20 mouse cellular contexts compared by ENCODE assay signal in genomic region chr15:27748739-27749138, GRCm38 (mm10).
"Had no signal": no experiment of that assay in that cellular context is flagged by ENCODE, and none has a peak within 500 bp of the region (broad histone marks: within the 10 kb centered on the region; RNA-seq: fewer than 3 reads in every experiment).

No protein-coding gene starts in this region.

- ATAC-seq: intestine, embryonic 15.5 days; liver, postnatal 0 days; lung, postnatal 0 days; midbrain, embryonic 15.5 days had no signal

- H3K27ac ChIP-seq: intestine, embryonic 15.5 days; kidney, postnatal 0 days; limb, embryonic 12.5 days; limb, embryonic 15.5 days; liver, embryonic 14.5 days; midbrain, embryonic 15.5 days; neural tube, embryonic 12.5 days; neural tube, embryonic 15.5 days; stomach, postnatal 0 days had no signal

- H3K9ac ChIP-seq: intestine, embryonic 15.5 days; limb, embryonic 12.5 days; limb, embryonic 15.5 days; liver, embryonic 14.5 days; liver, postnatal 0 days; lung, embryonic 14.5 days; midbrain, embryonic 15.5 days; neural tube, embryonic 12.5 days; neural tube, embryonic 15.5 days had no signal

- H3K4me3 ChIP-seq: intestine, embryonic 15.5 days; limb, embryonic 12.5 days; limb, embryonic 15.5 days; midbrain, embryonic 15.5 days; neural tube, embryonic 12.5 days; neural tube, embryonic 15.5 days had no signal

- H3K9me3 ChIP-seq: intestine, embryonic 15.5 days; limb, embryonic 12.5 days; limb, embryonic 15.5 days; midbrain, embryonic 15.5 days; neural tube, embryonic 12.5 days; neural tube, embryonic 15.5 days had no signal

- H3K27me3 ChIP-seq: intestine, embryonic 15.5 days; limb, embryonic 12.5 days; limb, embryonic 15.5 days; midbrain, embryonic 15.5 days; neural tube, embryonic 12.5 days; neural tube, embryonic 15.5 days had no signal

- H3K4me2 ChIP-seq: intestine, embryonic 15.5 days; limb, embryonic 12.5 days; limb, embryonic 15.5 days; liver, embryonic 11.5 days; lung, embryonic 14.5 days; midbrain, embryonic 11.5 days; midbrain, embryonic 15.5 days; neural tube, embryonic 12.5 days; neural tube, embryonic 15.5 days had no signal

- DNase-seq: left cerebral cortex, postnatal 4 days; liver, postnatal 0 days; lung, embryonic 14.5 days; right cerebral cortex, adult 18-20 months; right cerebral cortex, postnatal 14 days; right cerebral cortex, postnatal 4 days; thymus, adult 2 months; thymus, postnatal 25 days had no signal
